Mouse (Mus musculus) gonadal fat pad, adult 2 months (tissue): ENCODE data around the gene Rrp9. TPM values are rescaled to one million over a fixed set of nuclear protein-coding genes. Genes with fewer than 3 reads are reported as not detected.
"Not testable (repeated sequence)": the region's sequence is repeated elsewhere in the genome, so short reads cannot be mapped to it uniquely, and the experiment has no call there.

Experiments used
- DNase-seq: peaks from one replicate; pipeline ENCODE4 v3.0.0-alpha.2; 2012; ENCODE audit warnings: low read depth
- polyA plus RNA-seq: library from polyadenylated mRNA; depleted of rRNA; stranded (reverse); fragments of >200 nt; gene quantifications from 2 replicates; pipeline ENCODE4 v1.2.3, GENCODE M21; 2012

Rrp9 gene
- polyA plus RNA-seq, 1 experiment = 27.9 TPM

DNA sequence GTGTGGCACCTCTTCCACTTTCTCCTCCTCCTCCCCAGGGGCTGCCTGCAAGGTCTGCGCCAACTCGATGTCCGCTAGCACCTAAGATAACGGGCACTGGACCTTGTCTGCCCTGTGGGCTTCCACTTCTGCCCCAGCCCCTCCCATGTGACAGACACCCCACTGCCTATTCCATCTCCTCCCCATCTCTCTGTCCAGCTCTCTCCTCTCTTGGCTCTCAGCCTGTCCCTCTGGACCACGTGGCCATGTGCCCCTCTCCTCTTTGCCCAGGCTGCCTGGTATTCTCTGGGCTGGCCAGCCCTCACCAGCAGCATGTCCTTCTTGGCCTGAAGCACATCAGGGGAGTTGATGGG is 2.0 kb upstream of the Rrp9 start:
- no peak for DNase-seq

DNA sequence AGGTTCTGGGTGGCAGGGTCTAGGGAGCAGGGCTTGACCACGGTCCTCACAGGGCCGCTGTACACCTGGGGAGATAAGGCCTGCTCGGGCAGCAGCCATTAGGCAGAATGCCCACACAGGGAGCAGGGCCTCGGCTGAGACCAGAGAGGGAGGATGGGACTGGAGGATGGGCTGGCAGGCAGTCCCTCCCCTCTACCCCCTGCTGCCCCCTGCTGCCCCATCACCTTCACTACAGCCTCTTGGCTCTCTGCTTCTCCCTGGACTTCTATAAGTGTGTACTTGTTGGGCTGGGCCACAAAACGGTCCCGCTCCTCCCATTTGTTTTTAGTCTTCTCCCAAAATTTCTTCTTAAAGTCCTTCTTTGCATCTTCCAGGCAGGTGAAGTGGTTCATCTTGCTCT is 1.3 kb upstream of the Rrp9 start:
- no peak for DNase-seq

DNA sequence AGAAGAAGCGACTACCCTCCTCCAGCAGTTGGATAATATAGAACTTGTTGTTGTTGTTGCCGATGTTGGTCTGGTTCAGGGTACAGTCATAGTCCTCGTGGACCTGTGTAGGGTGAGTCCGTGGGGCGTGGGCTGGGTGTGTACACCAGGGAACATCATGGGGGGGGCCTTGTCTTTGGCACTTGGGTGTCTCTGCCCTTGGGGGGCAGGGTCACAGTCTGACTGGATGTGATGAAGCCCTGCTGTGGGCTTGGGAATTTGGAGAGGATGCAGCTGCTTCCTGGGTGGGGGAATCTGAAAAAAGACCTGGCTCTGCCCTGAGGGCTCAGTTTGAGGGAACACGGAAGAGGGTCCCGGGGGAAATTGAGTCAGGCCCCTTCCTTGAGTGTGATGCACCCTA is 717 bp upstream of the Rrp9 start:
- DNase-seq = no peak

DNA sequence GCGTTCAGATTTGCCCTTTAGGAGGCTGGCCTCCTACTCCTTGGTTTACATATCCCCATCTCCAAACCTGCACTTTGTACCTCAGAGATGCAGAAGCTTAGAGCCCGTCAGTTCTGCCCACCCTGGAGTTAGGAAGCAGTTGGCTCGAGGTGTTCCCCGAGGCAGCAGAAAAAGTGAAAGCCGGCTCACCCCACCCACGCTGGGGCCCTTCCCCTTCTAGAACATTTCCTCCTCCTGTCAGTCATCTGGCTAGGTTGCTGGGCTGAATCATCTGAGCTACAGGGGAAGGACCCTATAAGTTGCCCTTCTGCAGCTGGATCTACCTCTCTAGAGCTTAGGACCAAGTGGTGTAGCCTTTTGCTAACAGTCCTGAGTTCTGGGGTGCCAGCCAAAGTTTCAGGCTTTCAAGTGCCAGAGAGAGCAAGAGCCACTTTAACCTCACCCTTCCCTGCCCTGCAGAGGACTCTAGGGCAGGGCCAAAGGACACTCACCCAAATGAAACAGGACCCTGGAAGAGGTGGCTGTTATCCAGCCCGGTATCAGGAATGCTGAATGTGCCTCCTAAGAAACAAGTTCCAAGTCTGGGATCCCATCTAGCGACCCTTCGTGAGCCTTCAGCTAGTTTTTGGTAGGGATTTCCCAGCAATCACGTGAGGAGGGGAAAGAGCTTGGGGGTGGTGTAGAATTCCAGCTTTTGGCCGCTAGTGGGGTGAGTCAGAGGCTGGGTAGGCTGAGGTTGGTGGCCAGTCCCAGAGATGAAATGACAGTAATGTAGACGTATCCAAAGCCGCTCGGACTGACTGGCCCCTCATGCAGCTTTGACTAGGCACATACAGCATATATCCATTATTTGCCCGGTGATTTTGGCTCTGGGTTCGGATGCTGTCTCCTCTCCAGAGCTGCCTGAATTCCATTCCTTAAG is 500 bp downstream of the Rrp9 start:
- DNase-seq = peak; percentile 28

DNA sequence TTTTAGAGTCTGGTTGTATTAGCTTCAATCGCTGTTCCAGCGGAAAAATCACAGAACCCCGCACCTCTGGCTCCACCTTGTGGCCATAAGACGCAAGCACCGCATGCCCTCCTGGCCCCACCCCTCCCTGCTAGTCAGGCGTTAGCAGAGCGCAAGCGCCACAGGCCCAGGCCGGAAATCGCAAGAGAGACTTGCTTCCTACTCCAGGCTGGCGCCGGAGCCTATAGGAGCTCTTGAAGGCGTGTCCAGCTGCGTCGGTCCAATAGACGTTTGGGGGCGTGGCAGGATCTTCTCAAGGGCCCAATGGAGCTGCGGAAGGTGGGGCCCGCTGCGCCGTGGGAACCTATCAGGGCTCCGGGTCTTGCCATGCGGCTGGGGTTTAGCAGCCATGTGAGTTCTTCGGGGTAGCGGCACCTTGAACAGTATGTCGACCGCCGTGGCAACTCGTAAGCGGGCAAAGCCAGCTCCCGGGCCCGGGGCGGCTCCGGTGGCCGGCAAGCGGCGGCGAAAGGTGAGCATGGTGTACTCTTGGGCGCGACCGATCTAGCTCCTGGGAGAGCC is 1.2 kb downstream of the Rrp9 start, which contains the start of gene Parp3:
Gene Parp3 (minus strand): TSS at position 26 of the 561 bp plus-strand sequence.
- DNase-seq = peak; percentile 92

DNA sequence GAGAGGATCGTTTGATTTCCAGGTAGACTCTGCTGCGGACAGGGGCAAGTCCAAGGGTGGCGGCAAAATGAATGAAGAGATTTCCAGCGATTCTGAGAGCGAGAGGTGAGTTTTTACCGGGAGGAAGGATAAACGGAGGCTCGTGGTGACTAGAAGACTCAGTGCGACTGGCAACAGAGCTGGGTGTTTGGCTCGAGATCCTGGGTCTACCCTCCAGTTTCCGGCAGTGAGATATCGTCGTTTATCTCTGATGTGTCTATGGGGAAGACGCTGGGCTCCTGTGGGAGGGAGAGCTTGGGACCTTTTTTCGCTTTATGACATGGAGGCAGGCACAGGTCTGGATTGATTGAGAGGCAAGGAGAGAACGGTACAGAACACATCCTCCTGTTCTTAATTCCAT is 1.9 kb downstream of the Rrp9 start:
- no peak for DNase-seq

DNA sequence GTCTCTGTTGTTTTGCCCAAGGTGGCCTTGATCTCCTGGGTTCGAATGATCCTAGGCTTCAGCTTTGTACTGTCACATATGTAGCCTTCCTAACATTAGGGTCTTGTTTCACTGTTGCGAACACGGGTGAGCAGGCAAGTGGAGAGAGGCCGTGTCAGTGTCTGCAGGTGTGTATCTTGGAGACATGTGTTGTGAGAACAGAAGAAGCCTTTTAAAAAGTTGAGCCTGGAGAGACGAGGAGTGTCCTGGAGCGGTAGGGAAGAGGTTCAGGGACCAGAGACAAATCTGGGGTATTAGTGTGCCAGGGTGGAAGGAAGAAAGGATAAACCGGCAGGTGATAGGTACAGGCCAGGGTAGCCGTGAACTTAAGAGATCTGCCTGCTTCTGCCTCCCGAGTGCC is 2.3 kb downstream of the Rrp9 start:
- no peak for DNase-seq

DNA sequence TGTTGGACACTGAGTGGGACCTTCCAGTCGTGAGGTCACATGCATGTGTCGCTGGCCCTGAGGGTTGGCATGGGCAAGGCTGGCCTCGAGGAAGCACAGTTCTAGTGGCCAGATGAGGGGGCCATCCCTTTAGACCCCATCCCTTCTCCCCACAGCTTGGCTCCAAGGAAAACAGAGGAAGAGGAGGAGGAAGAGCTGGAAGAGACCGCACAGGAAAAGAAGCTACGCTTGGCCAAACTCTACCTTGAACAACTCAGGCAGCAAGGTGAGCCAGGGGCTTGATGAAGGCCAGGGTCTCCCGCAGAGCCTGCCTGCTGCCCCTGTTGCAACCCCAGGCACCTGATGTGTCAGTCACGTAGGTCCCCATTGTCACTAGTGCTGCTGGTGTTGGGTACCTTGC is 4.8 kb downstream of the Rrp9 start:
- no peak for DNase-seq

DNA sequence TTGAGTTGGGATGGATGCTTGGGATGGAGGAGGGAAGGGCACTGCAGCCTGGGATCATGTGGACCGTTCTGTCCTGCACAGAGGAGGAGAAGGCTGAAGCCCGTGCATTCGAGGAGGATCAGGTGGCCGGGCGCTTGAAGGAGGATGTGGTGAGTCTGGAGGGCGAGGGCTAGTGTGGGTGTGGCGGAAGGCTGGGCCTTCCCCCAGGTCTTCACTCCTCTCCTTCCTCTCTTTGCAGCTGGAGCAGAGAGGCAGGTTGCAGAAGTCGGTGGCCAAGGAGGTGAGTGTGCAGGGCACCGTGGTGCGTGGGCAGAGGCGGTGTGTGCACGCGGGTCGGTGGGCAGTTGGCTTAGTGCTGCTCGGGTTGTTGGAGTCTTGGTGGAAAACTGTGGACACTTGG is 5.3 kb downstream of the Rrp9 start:
- DNase-seq = no peak

DNA sequence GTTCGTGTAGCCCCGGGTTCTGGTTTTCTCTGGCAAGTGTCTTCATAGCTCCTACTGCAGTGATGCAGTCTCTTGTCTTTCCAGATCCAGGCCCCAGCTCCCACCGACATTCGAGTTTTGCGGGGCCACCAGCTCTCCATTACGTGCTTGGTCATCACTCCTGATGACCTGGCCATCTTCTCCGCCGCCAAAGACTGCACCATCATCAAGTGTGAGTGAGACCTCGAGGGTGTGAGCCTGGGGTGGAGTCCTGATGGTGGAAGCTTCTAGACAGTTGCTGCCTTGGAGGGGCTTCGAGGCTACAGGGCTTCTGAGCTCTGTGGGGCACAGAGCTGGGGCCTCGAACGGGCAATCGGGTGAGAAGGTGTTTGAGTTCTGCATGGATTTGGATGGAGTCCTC is 5.9 kb downstream of the Rrp9 start:
- DNase-seq = no peak

DNA sequence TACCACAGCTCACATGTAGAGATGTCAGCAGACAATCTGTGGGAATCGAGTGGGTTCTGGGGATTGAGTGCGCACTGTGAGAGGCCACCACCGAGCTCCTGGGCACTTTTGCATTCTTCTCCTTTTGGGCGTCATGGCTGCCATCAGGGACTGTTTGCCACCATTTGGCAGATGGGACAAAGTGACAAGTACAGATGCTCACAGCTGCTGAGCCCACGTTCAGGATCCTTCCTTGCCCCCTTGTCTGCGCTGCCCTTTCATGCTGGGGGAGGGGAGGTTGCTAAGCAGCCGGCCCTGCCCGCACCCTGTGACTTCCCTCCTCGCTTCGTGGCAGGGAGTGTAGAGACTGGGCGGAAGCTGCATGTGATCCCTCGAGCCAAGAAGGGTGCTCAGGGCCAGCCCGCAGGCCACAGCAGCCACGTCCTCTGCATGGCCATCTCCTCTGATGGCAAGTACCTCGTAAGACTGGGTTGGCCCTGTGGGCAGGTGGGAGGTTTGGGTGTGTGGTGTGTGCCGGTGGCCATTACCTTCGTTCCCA is 6.9 kb downstream of the Rrp9 start:
- no peak for DNase-seq

DNA sequence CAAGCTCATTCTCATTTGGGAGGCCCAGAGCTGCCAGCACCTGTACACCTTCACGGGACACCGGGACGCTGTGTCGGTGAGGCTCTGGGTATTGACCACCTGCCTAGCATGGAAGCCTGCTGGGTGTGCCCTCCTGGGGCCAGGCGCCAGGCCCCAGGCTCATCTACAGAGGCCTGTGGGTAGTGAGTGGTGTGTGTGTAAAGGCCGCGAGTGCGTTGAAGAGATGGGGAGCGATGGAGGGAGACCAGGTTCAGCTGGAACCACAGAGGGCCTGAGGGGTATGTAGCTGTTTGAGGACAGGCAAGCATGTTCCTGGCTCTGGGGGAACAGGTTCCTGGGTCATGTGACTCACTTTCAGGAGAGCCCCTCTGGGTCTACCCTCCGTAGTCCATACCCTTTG is 7.4 kb downstream of the Rrp9 start:
- DNase-seq = no peak

DNA sequence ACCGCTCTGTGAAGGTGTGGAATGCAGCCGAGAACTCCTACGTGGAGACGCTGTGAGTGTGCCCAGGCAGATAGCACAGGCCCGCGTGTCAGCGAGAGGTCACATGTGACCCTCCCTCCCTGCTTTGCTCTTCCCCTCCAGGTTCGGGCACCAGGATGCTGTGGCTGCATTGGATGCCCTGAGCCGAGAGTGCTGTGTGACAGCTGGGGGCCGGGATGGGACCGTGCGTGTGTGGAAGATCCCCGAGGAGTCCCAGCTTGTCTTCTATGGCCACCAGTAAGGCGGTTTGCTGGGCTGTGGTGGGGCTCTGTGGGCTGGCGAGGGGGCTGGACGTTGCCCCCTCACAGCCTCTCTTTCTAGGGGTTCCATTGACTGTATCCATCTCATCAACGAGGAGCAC is 7.8 kb downstream of the Rrp9 start:
- DNase-seq = no peak

DNA sequence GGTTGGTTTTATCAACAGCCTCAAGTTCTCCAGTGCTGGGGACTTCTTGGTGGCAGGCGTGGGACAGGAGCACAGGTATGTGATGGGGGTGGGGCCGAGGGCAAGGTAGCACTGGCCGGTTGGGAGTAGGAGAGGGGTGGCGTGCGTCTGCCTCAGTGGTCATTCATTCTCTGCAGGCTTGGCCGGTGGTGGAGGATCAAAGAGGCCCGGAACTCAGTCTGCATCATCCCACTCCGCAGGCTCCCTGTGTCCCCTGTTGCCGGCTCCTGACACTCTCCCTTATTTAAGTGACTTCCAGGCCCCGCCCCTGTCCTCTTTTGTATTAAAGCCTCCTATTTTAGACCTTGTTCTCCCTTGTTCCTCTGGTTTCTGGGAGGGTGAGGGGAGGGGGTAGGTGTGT is 9.3 kb downstream of the Rrp9 start:
- no peak for DNase-seq

DNA sequence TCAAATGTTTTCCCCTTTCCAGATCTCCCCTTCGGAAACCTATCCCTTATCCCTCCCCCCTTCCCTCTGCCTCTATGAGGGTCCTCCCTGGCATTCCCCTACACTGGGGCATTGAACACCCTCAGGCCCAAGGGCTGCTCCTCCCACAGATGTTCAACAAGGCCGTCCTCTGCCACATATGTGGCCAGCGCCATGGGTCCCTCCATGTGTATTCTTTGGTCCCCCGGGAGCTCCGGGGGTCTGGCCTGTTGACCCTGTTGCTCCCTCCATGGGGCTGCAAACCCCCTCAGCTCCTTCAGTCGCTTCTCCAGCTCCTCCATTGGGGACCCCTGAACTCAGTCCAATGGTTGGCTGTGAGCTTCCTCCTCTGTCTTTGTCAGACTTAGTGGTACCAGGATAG is 11.8 kb downstream of the Rrp9 start:
- DNase-seq = not testable (repeated sequence)

DNA sequence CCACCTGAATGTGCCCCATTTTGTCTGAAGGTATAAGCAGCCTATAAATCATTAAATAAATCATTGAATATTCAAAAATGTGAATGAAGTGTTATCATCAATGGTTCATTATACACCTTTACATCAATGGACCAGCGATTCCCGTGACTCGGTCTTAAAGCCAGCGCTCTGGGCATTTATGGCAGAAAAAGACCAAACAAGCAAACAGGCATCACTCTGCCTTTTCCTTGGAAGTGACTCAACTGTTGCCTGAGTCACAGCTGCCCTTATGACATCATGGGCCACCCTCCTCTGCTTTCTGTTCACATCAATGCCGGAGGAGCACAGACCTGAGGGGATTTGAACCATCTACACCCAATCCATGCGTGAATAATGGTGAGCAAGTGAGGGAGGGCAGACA is 23.9 kb downstream of the Rrp9 start, which contains the start of gene Iqcf1:
Gene Iqcf1 (plus strand): TSS at position 301 of the 400 bp plus-strand sequence.
- no peak for DNase-seq

DNA sequence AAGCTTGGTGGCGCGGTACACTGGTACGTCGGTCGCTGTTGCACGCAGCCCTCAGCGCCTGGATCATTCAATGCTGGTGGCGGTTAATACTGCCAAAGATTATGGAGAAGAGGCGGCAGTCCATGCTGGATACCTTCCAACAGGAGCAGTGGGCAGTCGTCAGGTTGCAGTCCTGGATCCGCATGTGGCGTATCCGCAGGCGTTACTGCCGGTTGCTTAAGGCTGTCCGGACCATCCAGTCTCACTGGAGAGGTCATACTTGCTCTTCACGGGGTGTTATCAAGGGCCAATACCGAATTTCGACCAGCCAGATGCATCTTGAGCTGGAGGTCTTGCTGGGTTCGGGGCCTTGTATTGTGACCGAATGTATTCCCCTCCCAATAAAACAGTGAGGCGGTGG is 26.1 kb downstream of the Rrp9 start:
- no peak for DNase-seq

DNA sequence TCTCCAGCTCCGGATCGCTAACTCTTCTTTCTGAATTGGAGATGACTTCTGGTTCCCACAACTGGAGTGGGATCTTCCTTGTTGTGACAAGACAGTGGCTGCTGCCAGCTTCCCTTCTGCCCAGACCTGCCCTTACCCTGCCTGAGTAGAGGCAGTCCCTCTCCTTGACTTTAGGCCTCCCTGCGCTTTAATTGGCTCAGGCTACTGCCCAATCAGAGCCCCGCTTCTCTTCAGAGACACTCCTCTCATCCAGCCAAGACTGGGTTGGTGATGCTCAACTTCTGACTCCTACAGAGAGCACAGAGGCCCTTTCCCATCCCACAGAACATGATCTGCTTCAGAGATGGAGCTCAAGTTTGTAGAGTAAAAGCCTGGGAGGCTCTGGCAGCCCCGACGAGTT is 28.5 kb downstream of the Rrp9 start:
- no peak for DNase-seq

DNA sequence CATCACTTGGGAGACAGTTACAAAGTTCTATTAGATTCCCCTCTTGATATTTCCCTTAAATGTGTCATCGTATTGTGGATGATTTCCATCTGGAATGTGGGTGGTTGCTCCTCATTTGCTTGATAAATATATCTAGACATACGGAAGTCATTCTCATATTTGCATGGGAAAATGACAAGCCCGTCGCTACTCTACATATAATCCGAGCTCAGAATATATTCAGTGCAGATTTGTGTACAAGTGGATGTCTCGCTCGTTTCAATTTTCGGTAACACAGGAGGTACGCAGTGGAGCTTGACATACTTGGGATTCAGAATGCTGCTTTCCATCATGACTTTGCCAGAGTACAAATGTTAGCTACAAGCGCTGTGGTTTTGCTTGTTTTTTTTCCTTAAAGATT is 33.6 kb downstream of the Rrp9 start:
- DNase-seq = no peak

DNA sequence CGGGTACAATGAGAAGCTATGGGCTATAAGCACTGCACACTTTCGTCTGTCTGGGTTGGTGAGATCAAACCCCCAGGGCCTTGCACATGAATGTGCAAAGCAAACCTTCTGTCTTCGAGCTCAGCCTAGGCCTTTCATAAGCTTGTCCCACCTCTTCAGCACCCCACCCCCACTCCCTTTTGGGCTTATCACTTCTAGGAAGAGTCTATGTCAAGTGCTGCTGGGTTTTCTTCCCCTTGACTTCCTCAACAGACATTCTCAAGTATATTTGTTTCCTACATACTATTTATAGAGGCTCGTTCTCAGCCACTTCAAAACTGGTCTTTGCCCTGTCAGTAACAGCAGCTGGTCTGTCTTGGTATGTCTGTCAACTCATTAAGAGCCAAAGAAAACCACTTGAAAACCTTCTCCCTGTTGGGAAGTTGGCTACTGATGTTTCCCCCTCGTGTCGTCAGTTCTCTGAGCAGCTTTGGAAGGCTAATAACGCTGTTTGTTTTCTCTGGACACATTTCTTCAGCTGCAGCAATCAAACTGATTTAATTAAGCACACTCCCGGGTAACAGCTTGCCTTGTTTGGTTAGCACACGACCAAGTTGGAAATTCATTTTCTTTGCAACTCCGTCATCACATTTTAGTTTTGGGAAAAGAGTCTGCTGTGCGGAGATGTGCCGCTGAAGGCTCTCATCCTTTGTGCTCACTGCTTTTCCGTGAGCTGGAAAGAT is 37.1 kb downstream of the Rrp9 start:
- no peak for DNase-seq

DNA sequence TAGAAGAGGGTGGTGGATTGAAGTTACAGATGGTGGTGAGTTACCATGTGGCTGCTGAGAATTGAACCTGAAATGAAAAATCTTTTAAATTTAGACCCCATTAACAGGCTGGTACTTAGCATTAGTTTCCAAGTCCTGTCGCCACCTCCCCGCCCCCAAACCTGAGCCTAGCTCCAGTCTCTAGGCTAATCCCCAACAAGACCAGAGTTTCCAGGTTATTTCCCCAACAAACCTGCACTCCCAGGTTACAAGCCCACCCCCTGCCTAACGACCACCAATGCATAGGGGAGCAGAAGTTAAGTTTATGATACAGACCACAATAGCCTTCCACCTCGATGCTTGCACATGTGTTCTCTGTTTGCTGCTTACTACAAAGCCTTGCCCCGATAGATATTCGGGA is 37.8 kb downstream of the Rrp9 start:
- DNase-seq = no peak

DNA sequence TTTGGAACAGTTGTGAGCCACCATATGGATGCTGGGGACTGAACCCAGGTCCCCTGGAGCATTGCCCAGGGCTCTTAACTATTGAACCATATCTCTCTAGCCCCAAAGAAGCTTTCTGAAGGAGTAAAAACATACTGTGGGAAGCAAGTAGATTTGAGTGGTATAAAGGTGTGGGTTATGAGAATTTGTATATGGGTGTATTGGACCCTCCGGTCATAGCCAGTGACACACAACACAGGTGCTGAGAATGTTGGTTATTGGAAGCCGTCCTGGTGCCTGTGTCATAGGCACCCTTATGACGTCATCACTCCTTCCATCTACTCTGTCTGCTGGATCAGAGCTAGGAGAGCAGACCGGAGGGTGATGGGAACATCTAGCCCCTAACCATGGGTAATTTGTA is 38.5 kb downstream of the Rrp9 start, which contains the start of gene Iqcf5:
Gene Iqcf5 (plus strand): TSS at position 301 of the 400 bp plus-strand sequence.
- DNase-seq = no peak
